Mouse (Mus musculus): Measurements from ENCODE around the gene Hdac10.

- no peak for TF ChIP-seq CTCF (IDR thresholded peaks at IDR 0.05; ENCODE audit: extremely low read depth, insufficient read depth, low read length)
- TF ChIP-seq POLR2A (IDR thresholded peaks at IDR 0.05; ENCODE audit: extremely low read depth, insufficient read depth, low read length), result no peak
Observed at GRCm38 (mm10) chr15:89172276-89172935, 43.9 kb upstream of the Hdac10 start.

Measured in cortical plate, adult 2 months (tissue).